Mouse (Mus musculus) gastrocnemius, postnatal 4 days (tissue): ENCODE data around the gene Dvl1. TPM values are rescaled to one million over a fixed set of nuclear protein-coding genes. Genes with fewer than 3 reads are reported as not detected.
A peak's percentile ranks its signal among the peaks of the same experiment; 100 is the strongest.

Experiments used
- DNase-seq, 2 experiments: peaks; one replicate each; pipeline ENCODE4 v3.0.0; 2021 to 2022; ENCODE audit warnings: low spot score in 2 of 2, mixed read lengths in 2 of 2
- long read RNA-seq, 2 experiments: library from polyadenylated mRNA; stranded (forward); transcript quantifications; one replicate each; pipeline ENCODE4 v2.0.0; 2021
- total RNA-seq, 2 experiments: library from RNA; stranded (reverse); gene quantifications; 2 replicates each; pipeline ENCODE4 v1.2.3; 2021

Dvl1 gene
- 10 to 100 TPM; 82.1 to 85.1 TPM for total RNA-seq
- long read RNA-seq, experiment 1, transcript Dvl1-201 (15 exons, 3,358 nt): major isoform, 95 of 238 reads
- long read RNA-seq, experiment 1, partial matches to known transcripts: 25 of 238 reads
- long read RNA-seq, experiment 1, other reads (novel, unspliced or antisense): 118 of 238 reads
- long read RNA-seq, experiment 2, transcript Dvl1-201 (15 exons, 3,358 nt): major isoform, 88 of 237 reads
- long read RNA-seq, experiment 2, partial matches to known transcripts: 33 of 237 reads
- long read RNA-seq, experiment 2, other reads (novel, unspliced or antisense): 116 of 237 reads

GRCm38 (mm10) chr4:155846871-155847578 lies at the start of gene Dvl1:
Dvl1 (plus strand) TSS chr4:155847402.
- DNase-seq: peak; percentile 97 to 99

GRCm38 (mm10) chr4:155802075-155802474 lies 45.1 kb upstream of the Dvl1 start:
- DNase-seq: no peak

GRCm38 (mm10) chr4:155802741-155803339 lies 44.4 kb upstream of the Dvl1 start, which contains the start of gene Mrpl20:
Mrpl20 (plus strand) TSS chr4:155802878.
- no peak for DNase-seq

GRCm38 (mm10) chr4:155803340-155804041 lies 43.7 kb upstream of the Dvl1 start:
- peak; percentile 97 to 98 for DNase-seq

GRCm38 (mm10) chr4:155807841-155808240 lies 39.4 kb upstream of the Dvl1 start:
- DNase-seq: no peak

GRCm38 (mm10) chr4:155811929-155812664 lies 35.1 kb upstream of the Dvl1 start, which contains the start of gene Ccnl2:
Ccnl2 (plus strand) TSS chr4:155812489.
- peak; percentile 86 to 94 for DNase-seq

- peak in 1 of 2 experiments; percentile 35 for DNase-seq
Measured at GRCm38 (mm10) chr4:155812665-155813181, 34.5 kb upstream of the Dvl1 start.

GRCm38 (mm10) chr4:155817533-155817932 lies 29.7 kb upstream of the Dvl1 start:
- no peak for DNase-seq

GRCm38 (mm10) chr4:155821025-155821424 lies 26.2 kb upstream of the Dvl1 start:
- no peak for DNase-seq

GRCm38 (mm10) chr4:155823443-155823842 lies 23.8 kb upstream of the Dvl1 start:
- no peak for DNase-seq

- no peak for DNase-seq
Measured at GRCm38 (mm10) chr4:155829866-155830265, 17.3 kb upstream of the Dvl1 start.

- DNase-seq: no peak
Measured at GRCm38 (mm10) chr4:155830596-155830995, 16.6 kb upstream of the Dvl1 start.

- DNase-seq: peak; percentile 95 to 96
Measured at GRCm38 (mm10) chr4:155831205-155831766, 15.9 kb upstream of the Dvl1 start, which contains the start of gene Aurkaip1. Aurkaip1 (plus strand) TSS chr4:155831272.

- DNase-seq: no peak
Measured at GRCm38 (mm10) chr4:155831831-155832230, 15.4 kb upstream of the Dvl1 start.

GRCm38 (mm10) chr4:155832321-155832720 lies 14.9 kb upstream of the Dvl1 start:
- DNase-seq: no peak

GRCm38 (mm10) chr4:155833234-155833633 lies 14.0 kb upstream of the Dvl1 start:
- no peak for DNase-seq

GRCm38 (mm10) chr4:155833836-155834235 lies 13.4 kb upstream of the Dvl1 start:
- DNase-seq: peak; percentile 83 to 91

GRCm38 (mm10) chr4:155837404-155838010 lies 9.7 kb upstream of the Dvl1 start:
- no peak for DNase-seq
